Mouse (Mus musculus) liver, embryonic 13.5 days (tissue): ENCODE measurements at regions not wholly inside any gene's neighbourhood (a gene's known extent, or its start where the extent isn't known, plus 50 kb on each side); places are given as distances from the start of the nearest gene placed in this dataset.
"Not testable (repeated sequence)": the region's sequence is repeated elsewhere in the genome, so short reads cannot be mapped to it uniquely, and the experiment has no call there.

ENCODE experiments used
- ATAC-seq: fragments of 200-750 bp; cut with Nextera tagmentation; 2 replicates; pipeline ENCODE4 v1.8.0; 2017; ENCODE audit warnings: low read depth, mild to moderate bottlenecking, moderate number of reproducible peaks, moderate library complexity
- DNase-seq: peaks from one replicate; pipeline ENCODE4 v3.0.0; 2022
- H3K27ac ChIP-seq: fragments of 300-500 bp; sonication (generic); 2 replicates; pipeline ENCODE4 v1.5.1; 2015; ENCODE audit warnings: moderate library complexity, mild to moderate bottlenecking, inconsistent platforms
- H3K27me3 ChIP-seq: fragments of 300-500 bp; sonication (generic); 2 replicates; pipeline ENCODE4 v1.6.1; 2015; ENCODE audit warnings: mild to moderate bottlenecking, inconsistent platforms
- H3K36me3 ChIP-seq: fragments of 300-500 bp; sonication (generic); 2 replicates; pipeline ENCODE4 v1.6.1; 2015; ENCODE audit warnings: mild to moderate bottlenecking, inconsistent platforms
- H3K4me1 ChIP-seq: fragments of 300-500 bp; sonication (generic); replicated peaks from 2 replicates; pipeline ENCODE4 v1.6.1; 2015; ENCODE audit warnings: inconsistent platforms
- H3K4me2 ChIP-seq: fragments of 300-500 bp; sonication (generic); 2 replicates; pipeline ENCODE4 v1.6.1; 2015; ENCODE audit warnings: inconsistent platforms, mild to moderate bottlenecking, moderate library complexity
- H3K4me3 ChIP-seq: fragments of 300-500 bp; sonication (generic); replicated peaks from 2 replicates; pipeline ENCODE4 v1.5.1; 2015; ENCODE audit warnings: mild to moderate bottlenecking, inconsistent platforms
- H3K9ac ChIP-seq: fragments of 300-500 bp; sonication (generic); 2 replicates; pipeline ENCODE4 v1.6.1; 2015; ENCODE audit warnings: mild to moderate bottlenecking, inconsistent platforms
- H3K9me3 ChIP-seq: fragments of 300-500 bp; sonication (generic); replicated peaks from 2 replicates; pipeline ENCODE4 v1.6.1; 2016; ENCODE audit warnings: inconsistent platforms
- WGBS: fragments of 180-500 bp; shearing (Covaris S2); methylation state at CpG from one replicate; pipeline ENCODE4 v1.1.7; 2015; ENCODE audit not compliant: insufficient replicate concordance; 5-methylcytosine and 5-hydroxymethylcytosine counted together

- not testable (repeated sequence) for H3K27me3 ChIP-seq, DNase-seq, H3K4me3 ChIP-seq, H3K4me2 ChIP-seq, H3K9me3 ChIP-seq, H3K36me3 ChIP-seq, H3K9ac ChIP-seq, ATAC-seq, H3K27ac ChIP-seq, H3K4me1 ChIP-seq
- 51% methylated on average over 6 of the region's 6 CpGs for WGBS
Measured at GRCm38 (mm10) chr4:145404230-145404629, 89.3 kb upstream of the Tnfrsf8 start.

GRCm38 (mm10) chr4:145378876-145379275 is 63.9 kb upstream of the Tnfrsf8 start:
- H3K4me3 ChIP-seq, H3K27me3 ChIP-seq: not testable (repeated sequence)
- 58% methylated on average over 3 of the region's 4 CpGs for WGBS

GRCm38 (mm10) chr4:145377306-145378067 is 62.5 kb upstream of the Tnfrsf8 start:
- H3K9ac ChIP-seq, H3K27ac ChIP-seq, H3K4me3 ChIP-seq, H3K9me3 ChIP-seq, H3K27me3 ChIP-seq, H3K36me3 ChIP-seq, DNase-seq, ATAC-seq, H3K4me1 ChIP-seq, H3K4me2 ChIP-seq: not testable (repeated sequence)
- WGBS = 73% methylated on average over 14 of the region's 14 CpGs

More at GRCm38 (mm10) chr4:145378876-145379275, 63.9 kb upstream of the Tnfrsf8 start:
- not testable (repeated sequence) for ATAC-seq, H3K27ac ChIP-seq, H3K9me3 ChIP-seq, H3K9ac ChIP-seq, DNase-seq, H3K4me2 ChIP-seq, H3K36me3 ChIP-seq, H3K4me1 ChIP-seq

GRCm38 (mm10) chr4:145369753-145370152 is 54.8 kb upstream of the Tnfrsf8 start:
- no peaks in the 10 kb centered on the region for H3K9me3 ChIP-seq
- no peaks in the 10 kb centered on the region for H3K27me3 ChIP-seq
- WGBS = 39% methylated on average over 1 of the region's 1 CpGs
- H3K27ac ChIP-seq = no peak overlapping the region
- no peak overlapping the region for H3K9ac ChIP-seq
- no peaks in the 10 kb centered on the region for H3K4me1 ChIP-seq
- no peak overlapping the region for H3K4me2 ChIP-seq
- no peak for DNase-seq
- no peak overlapping the region for H3K4me3 ChIP-seq
- no peaks in the 10 kb centered on the region for H3K36me3 ChIP-seq
- no peak for ATAC-seq

- no peak overlapping the region for H3K9ac ChIP-seq
- H3K36me3 ChIP-seq = no peaks in the 10 kb centered on the region
- no peak for ATAC-seq
- H3K4me1 ChIP-seq = no peaks in the 10 kb centered on the region
- no peak overlapping the region for H3K27ac ChIP-seq
- H3K4me2 ChIP-seq = no peak overlapping the region
- H3K27me3 ChIP-seq = no peaks in the 10 kb centered on the region
- no peaks in the 10 kb centered on the region for H3K9me3 ChIP-seq
- DNase-seq = no peak
- no peak overlapping the region for H3K4me3 ChIP-seq
Measured at GRCm38 (mm10) chr4:145367274-145367822, 52.4 kb upstream of the Tnfrsf8 start.

- Histone ChIP-seq H3K4me1 (no peaks in the 10 kb centered on the region), H3K4me3 (no peak overlapping the region), H3K36me3 (no peaks in the 10 kb centered on the region), H3K27me3 (no peaks in the 10 kb centered on the region), H3K9me3 (no peaks in the 10 kb centered on the region), H3K27ac (no peak overlapping the region), H3K9ac (no peak overlapping the region), H3K4me2 (no peak overlapping the region)
- WGBS = 44% methylated on average over 5 of the region's 5 CpGs
- ATAC-seq (no peak), DNase-seq (no peak)
Measured at GRCm38 (mm10) chr4:145366301-145366700, 51.3 kb upstream of the Tnfrsf8 start.

- not testable (repeated sequence) for H3K4me2 ChIP-seq, ATAC-seq
Measured at GRCm38 (mm10) chr4:145365793-145366192, 50.8 kb upstream of the Tnfrsf8 start.

More at GRCm38 (mm10) chr4:145365793-145366192, 50.8 kb upstream of the Tnfrsf8 start:
- H3K27me3 ChIP-seq, H3K9ac ChIP-seq, DNase-seq, H3K9me3 ChIP-seq, H3K4me3 ChIP-seq, H3K4me1 ChIP-seq, H3K27ac ChIP-seq, H3K36me3 ChIP-seq: not testable (repeated sequence)
- 72% methylated on average over 2 of the region's 2 CpGs for WGBS
